Mouse (Mus musculus): ENCODE measurements at regions not wholly inside any gene's neighbourhood (a gene's known extent, or its start where the extent isn't known, plus 50 kb on each side); places are given as distances from the start of the nearest gene placed in this dataset.
"Not testable (repeated sequence)": the region's sequence is repeated elsewhere in the genome, so short reads cannot be mapped to it uniquely, and the experiment has no call there.

- Histone ChIP-seq H3K4me1 (ENCODE audit: control insufficient read depth, insufficient read depth, low read length) (peaks cover 8% of the 10 kb centered on the region), H3K36me3 (ENCODE audit: control insufficient read depth, insufficient read depth, low read length) (no peaks in the 10 kb centered on the region), H3K9ac (ENCODE audit: low read depth, low read length) (no peak overlapping the region), H3K4me3 (ENCODE audit: low read length) (no peak overlapping the region), H3K27ac (ENCODE audit: low read depth, low read length) (no peak overlapping the region), H3K27me3 (ENCODE audit: control insufficient read depth, insufficient read depth, low read length) (no peaks in the 10 kb centered on the region), H3K9me3 (ENCODE audit: control insufficient read depth, low read length) (no peaks in the 10 kb centered on the region), H3K4me2 (replicated peaks; ENCODE audit: low read depth, low read length) (no peak overlapping the region)
- ATAC-seq (ENCODE audit: low FRiP score, low TSS enrichment), result no peak
Observed at GRCm38 (mm10) chr12:82078740-82079139, 90.4 kb upstream of the Sipa1l1 start.

DNA sequence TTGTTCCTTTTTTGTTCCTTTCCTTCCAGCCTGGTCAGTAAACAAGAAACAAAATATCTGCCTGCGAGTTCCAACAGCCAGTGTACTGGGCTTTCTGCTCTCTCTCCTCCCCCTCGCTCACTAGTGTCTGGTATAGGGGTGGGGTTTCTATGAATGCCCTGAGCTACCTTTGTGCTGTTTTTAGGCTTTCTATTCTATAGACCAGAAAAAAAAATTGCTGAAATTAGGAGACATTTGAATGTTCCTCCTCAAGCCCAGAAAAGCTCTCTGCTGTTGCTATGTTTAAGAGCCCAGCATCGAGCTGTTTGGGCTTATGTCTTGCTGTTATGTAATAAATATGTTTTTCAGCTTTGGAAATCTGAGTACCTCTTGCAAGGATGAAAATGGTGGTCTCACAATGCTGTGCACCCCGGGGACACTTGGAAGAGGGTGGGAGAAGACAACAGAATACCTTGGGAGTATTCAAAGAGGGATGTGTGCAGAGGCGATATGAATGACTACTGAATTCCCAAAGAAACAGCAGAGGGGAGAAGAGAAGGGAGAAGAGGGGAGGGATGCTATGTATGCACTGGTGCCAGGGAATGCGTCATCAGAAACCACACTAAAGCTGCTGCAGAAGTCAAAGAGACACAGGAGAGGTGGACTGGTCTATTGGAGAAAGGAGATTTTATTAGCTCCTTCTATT, 88.8 kb upstream of the Sipa1l1 start:
- H3K4me3 ChIP-seq (ENCODE audit: low read length), result no peak overlapping the region
- H3K27me3 ChIP-seq (ENCODE audit: control insufficient read depth, insufficient read depth, low read length), result no peaks in the 10 kb centered on the region
- H3K4me1 ChIP-seq (ENCODE audit: control insufficient read depth, insufficient read depth, low read length), result peaks cover 8% of the 10 kb centered on the region
- H3K9me3 ChIP-seq (ENCODE audit: control insufficient read depth, low read length), result no peaks in the 10 kb centered on the region
- no peak for ATAC-seq (ENCODE audit: low FRiP score, low TSS enrichment)
- H3K4me2 ChIP-seq (replicated peaks; ENCODE audit: low read depth, low read length), result no peak overlapping the region
- no peak overlapping the region for H3K9ac ChIP-seq (ENCODE audit: low read depth, low read length)
- H3K27ac ChIP-seq (ENCODE audit: low read depth, low read length), result no peak overlapping the region
- WGBS, result 79% methylated on average over 6 of the region's 6 CpGs
- no peaks in the 10 kb centered on the region for H3K36me3 ChIP-seq (ENCODE audit: control insufficient read depth, insufficient read depth, low read length)

DNA sequence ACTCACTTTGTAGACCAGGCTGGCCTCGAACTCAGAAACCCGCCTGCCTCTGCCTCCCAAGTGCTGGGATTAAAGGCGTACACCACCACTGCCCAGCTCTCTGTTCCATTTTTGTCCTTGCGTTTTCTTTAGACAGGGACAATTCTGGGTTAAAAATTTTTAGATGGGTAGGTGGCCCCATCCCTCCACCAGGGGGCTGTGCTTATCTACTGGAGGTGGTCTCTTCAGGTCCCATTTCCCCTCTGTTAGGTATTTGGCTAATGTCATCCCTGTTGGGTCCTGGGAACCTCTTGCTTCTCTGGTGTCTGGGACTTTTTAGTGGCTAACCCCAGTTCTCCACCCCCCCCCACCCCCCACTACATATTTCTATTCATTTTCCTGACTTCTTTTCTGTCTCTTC, 86.5 kb upstream of the Sipa1l1 start:
- 95% methylated on average over 4 of the region's 4 CpGs for WGBS
- H3K9me3 ChIP-seq (ENCODE audit: control insufficient read depth, low read length), result not testable (repeated sequence)

GRCm38 (mm10) chr12:82085771-82086400, 83.2 kb upstream of the Sipa1l1 start:
- Histone ChIP-seq H3K4me3 (ENCODE audit: low read length) (no peak overlapping the region), H3K4me1 (ENCODE audit: control insufficient read depth, insufficient read depth, low read length) (no peaks in the 10 kb centered on the region), H3K36me3 (ENCODE audit: control insufficient read depth, insufficient read depth, low read length) (no peaks in the 10 kb centered on the region), H3K4me2 (replicated peaks; ENCODE audit: low read depth, low read length) (no peak overlapping the region), H3K9ac (ENCODE audit: low read depth, low read length) (no peak overlapping the region), H3K9me3 (ENCODE audit: control insufficient read depth, low read length) (no peaks in the 10 kb centered on the region), H3K27me3 (ENCODE audit: control insufficient read depth, insufficient read depth, low read length) (no peaks in the 10 kb centered on the region), H3K27ac (ENCODE audit: low read depth, low read length) (no peak overlapping the region)
- ATAC-seq (ENCODE audit: low FRiP score, low TSS enrichment), result no peak
- WGBS, result 52% methylated on average over 7 of the region's 7 CpGs

More for the DNA sequence above, 86.5 kb upstream of the Sipa1l1 start:
- H3K27me3 ChIP-seq (ENCODE audit: control insufficient read depth, insufficient read depth, low read length); H3K9ac ChIP-seq (ENCODE audit: low read depth, low read length); ATAC-seq (ENCODE audit: low FRiP score, low TSS enrichment); H3K4me1 ChIP-seq (ENCODE audit: control insufficient read depth, insufficient read depth, low read length); H3K36me3 ChIP-seq (ENCODE audit: control insufficient read depth, insufficient read depth, low read length); H3K4me3 ChIP-seq (ENCODE audit: low read length); H3K27ac ChIP-seq (ENCODE audit: low read depth, low read length); H3K4me2 ChIP-seq (replicated peaks; ENCODE audit: low read depth, low read length): not testable (repeated sequence)

GRCm38 (mm10) chr12:82086441-82086840, 82.7 kb upstream of the Sipa1l1 start:
- no peak overlapping the region for H3K27ac ChIP-seq (ENCODE audit: low read depth, low read length)
- no peaks in the 10 kb centered on the region for H3K36me3 ChIP-seq (ENCODE audit: control insufficient read depth, insufficient read depth, low read length)
- H3K4me1 ChIP-seq (ENCODE audit: control insufficient read depth, insufficient read depth, low read length), result no peaks in the 10 kb centered on the region
- no peak overlapping the region for H3K4me3 ChIP-seq (ENCODE audit: low read length)
- no peaks in the 10 kb centered on the region for H3K27me3 ChIP-seq (ENCODE audit: control insufficient read depth, insufficient read depth, low read length)
- no peak for ATAC-seq (ENCODE audit: low FRiP score, low TSS enrichment)
- H3K9me3 ChIP-seq (ENCODE audit: control insufficient read depth, low read length), result no peaks in the 10 kb centered on the region
- no peak overlapping the region for H3K9ac ChIP-seq (ENCODE audit: low read depth, low read length)
- no peak overlapping the region for H3K4me2 ChIP-seq (replicated peaks; ENCODE audit: low read depth, low read length)

DNA sequence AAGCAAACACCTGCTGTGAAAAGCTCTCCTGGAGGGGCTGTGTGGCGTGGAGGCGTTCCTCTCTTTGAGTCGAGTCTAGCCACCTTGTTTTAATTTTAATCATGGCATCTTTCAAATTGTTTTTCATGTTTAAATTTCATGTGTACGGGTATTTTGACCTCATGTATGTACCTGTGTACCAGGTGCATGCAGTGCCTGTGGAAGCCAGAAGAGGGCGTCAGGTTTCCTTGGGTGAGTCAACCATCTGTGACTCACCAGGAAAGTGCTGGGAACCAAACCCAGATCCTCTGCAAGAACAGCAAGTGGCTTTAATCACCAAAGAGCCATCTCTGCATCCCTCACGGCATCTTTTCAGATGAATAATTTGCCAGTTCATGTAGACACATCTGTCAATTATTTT, 79.8 kb upstream of the Sipa1l1 start:
- ATAC-seq (ENCODE audit: low FRiP score, low TSS enrichment), result no peak
- Histone ChIP-seq H3K36me3 (ENCODE audit: control insufficient read depth, insufficient read depth, low read length) (no peaks in the 10 kb centered on the region), H3K9ac (ENCODE audit: low read depth, low read length) (no peak overlapping the region), H3K4me2 (replicated peaks; ENCODE audit: low read depth, low read length) (no peak overlapping the region), H3K4me3 (ENCODE audit: low read length) (no peak overlapping the region), H3K4me1 (ENCODE audit: control insufficient read depth, insufficient read depth, low read length) (no peaks in the 10 kb centered on the region), H3K9me3 (ENCODE audit: control insufficient read depth, low read length) (no peaks in the 10 kb centered on the region), H3K27ac (ENCODE audit: low read depth, low read length) (no peak overlapping the region), H3K27me3 (ENCODE audit: control insufficient read depth, insufficient read depth, low read length) (no peaks in the 10 kb centered on the region)
- WGBS, result 93% methylated on average over 6 of the region's 6 CpGs

DNA sequence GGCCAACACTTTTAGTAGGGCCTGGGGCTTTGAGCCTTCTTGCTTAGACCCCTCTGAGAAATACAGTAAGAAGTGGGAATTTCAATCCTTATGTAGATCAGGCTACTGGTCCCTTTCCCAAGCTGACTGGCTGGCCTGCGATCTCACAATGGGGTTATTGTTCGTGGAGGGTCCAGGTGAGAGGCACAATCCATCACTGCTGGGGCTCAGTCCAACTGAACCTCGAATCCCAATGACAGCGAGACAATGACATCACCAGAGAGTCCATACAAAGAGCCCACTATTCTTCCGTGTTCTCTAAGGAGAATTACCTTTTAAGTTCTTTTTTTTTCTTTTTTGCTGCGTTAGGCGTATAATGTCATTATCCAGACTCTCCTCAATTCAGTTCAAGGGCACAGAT, 75.8 kb upstream of the Sipa1l1 start:
- no peaks in the 10 kb centered on the region for H3K36me3 ChIP-seq (ENCODE audit: control insufficient read depth, insufficient read depth, low read length)
- no peak overlapping the region for H3K4me2 ChIP-seq (replicated peaks; ENCODE audit: low read depth, low read length)
- H3K9me3 ChIP-seq (ENCODE audit: control insufficient read depth, low read length), result no peaks in the 10 kb centered on the region
- no peaks in the 10 kb centered on the region for H3K4me1 ChIP-seq (ENCODE audit: control insufficient read depth, insufficient read depth, low read length)
- H3K27ac ChIP-seq (ENCODE audit: low read depth, low read length), result no peak overlapping the region
- WGBS, result 68% methylated on average over 7 of the region's 7 CpGs
- H3K27me3 ChIP-seq (ENCODE audit: control insufficient read depth, insufficient read depth, low read length), result no peaks in the 10 kb centered on the region
- no peak overlapping the region for H3K4me3 ChIP-seq (ENCODE audit: low read length)
- H3K9ac ChIP-seq (ENCODE audit: low read depth, low read length), result no peak overlapping the region
- ATAC-seq (ENCODE audit: low FRiP score, low TSS enrichment), result no peak

DNA sequence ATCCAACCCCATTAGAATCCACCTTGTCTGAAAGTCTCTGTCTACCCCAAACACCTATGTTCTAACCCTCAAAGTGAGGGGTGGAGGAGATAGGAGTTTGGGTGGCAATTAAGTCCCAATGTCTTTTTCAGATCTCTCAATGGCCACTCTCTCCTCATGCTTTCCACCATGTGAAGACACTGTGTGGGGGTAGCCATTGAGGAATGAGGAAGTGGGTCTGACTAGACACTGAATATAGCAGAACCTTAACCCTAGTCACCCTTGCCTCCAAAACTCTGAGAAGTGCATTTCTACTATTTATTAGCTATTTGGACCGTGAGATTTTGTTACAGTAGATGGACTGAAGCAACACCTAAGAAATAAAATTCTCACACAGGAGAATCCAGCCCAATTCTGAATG, 73.7 kb upstream of the Sipa1l1 start:
- H3K9me3 ChIP-seq (ENCODE audit: control insufficient read depth, low read length), result no peaks in the 10 kb centered on the region
- H3K4me2 ChIP-seq (replicated peaks; ENCODE audit: low read depth, low read length), result no peak overlapping the region
- no peak overlapping the region for H3K4me3 ChIP-seq (ENCODE audit: low read length)
- H3K27me3 ChIP-seq (ENCODE audit: control insufficient read depth, insufficient read depth, low read length), result no peaks in the 10 kb centered on the region
- no peaks in the 10 kb centered on the region for H3K36me3 ChIP-seq (ENCODE audit: control insufficient read depth, insufficient read depth, low read length)
- 78% methylated on average over 1 of the region's 1 CpGs for WGBS
- H3K27ac ChIP-seq (ENCODE audit: low read depth, low read length), result no peak overlapping the region
- no peak overlapping the region for H3K9ac ChIP-seq (ENCODE audit: low read depth, low read length)
- H3K4me1 ChIP-seq (ENCODE audit: control insufficient read depth, insufficient read depth, low read length), result no peaks in the 10 kb centered on the region
- ATAC-seq (ENCODE audit: low FRiP score, low TSS enrichment), result no peak

DNA sequence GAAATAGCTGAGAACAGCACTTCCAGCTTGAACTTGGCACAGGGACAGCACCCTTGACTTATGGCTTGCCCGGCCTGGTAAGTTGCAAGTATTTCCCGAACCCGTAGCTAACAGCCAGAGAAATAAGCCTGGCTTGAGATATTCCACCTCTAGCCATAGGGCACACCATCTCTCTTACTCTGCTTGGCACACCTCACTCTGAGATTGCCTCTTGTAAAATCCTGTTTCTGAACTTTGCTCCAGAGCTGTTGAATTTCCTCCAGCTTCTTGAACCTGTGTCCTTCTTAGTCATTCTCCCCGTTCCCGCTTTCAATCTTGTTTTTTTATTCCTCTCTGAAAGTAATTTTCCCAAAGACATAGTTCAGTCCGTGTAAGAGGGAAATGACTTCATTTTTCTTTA, 72.0 kb upstream of the Sipa1l1 start:
- 83% methylated on average over 6 of the region's 6 CpGs for WGBS
- no peaks in the 10 kb centered on the region for H3K9me3 ChIP-seq (ENCODE audit: control insufficient read depth, low read length)
- no peaks in the 10 kb centered on the region for H3K27me3 ChIP-seq (ENCODE audit: control insufficient read depth, insufficient read depth, low read length)
- no peak overlapping the region for H3K27ac ChIP-seq (ENCODE audit: low read depth, low read length)
- H3K4me3 ChIP-seq (ENCODE audit: low read length), result no peak overlapping the region
- H3K36me3 ChIP-seq (ENCODE audit: control insufficient read depth, insufficient read depth, low read length), result no peaks in the 10 kb centered on the region
- H3K4me2 ChIP-seq (replicated peaks; ENCODE audit: low read depth, low read length), result no peak overlapping the region
- no peak for ATAC-seq (ENCODE audit: low FRiP score, low TSS enrichment)
- no peak overlapping the region for H3K9ac ChIP-seq (ENCODE audit: low read depth, low read length)
- no peaks in the 10 kb centered on the region for H3K4me1 ChIP-seq (ENCODE audit: control insufficient read depth, insufficient read depth, low read length)
